Mouse (Mus musculus): Measurements from ENCODE around the gene Pak7. TPM values are rescaled to one million over a fixed set of nuclear protein-coding genes. Genes with fewer than 3 reads are reported as not detected.
"Not testable (repeated sequence)": the region's sequence is repeated elsewhere in the genome, so short reads cannot be mapped to it uniquely, and the experiment has no call there.

Gene Pak7
- total RNA-seq (2021) = 10 to 100 TPM; 21.8 to 24.5 TPM
- long read RNA-seq, transcript Pak7-202 (10 exons, 3,957 nt) = major isoform, 14 of 19 reads
- long read RNA-seq, partial matches to known transcripts = 1 of 19 reads
- long read RNA-seq, other reads (novel, unspliced or antisense) = 4 of 19 reads

- DNase-seq (ENCODE audit: low spot score in 2 of 2) = peak; percentile 74 to 85
These were observed at the start of gene Pak7 for GRCm38 (mm10) chr2:136387181-136388131. Gene Pak7 (minus strand): TSS chr2:136387967.

DNA sequence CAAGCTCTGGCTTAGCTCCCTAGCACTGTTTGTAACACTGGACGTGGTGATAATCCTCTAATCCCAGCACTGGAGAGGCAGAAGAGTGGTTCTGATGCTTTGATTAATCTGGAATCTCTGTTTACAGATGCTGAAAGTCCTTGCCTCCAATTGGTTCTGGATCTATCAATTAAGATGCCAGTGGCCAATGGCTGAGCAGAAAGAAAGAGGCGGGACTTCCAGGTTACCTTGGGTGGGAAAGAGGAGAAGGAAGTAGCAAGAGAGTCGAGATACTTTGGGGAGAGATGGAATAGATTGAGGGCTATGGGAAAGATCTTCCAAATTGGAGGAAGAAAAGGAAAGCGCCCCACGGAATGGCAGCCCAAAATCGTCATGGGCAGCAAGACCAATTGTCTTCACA lies 37.8 kb upstream of the Pak7 start:
- DNase-seq (ENCODE audit: low spot score in 2 of 2) = no peak

GRCm38 (mm10) chr2:136419543-136419942 lies 31.8 kb upstream of the Pak7 start:
- DNase-seq (ENCODE audit: low spot score in 2 of 2) = no peak

DNA sequence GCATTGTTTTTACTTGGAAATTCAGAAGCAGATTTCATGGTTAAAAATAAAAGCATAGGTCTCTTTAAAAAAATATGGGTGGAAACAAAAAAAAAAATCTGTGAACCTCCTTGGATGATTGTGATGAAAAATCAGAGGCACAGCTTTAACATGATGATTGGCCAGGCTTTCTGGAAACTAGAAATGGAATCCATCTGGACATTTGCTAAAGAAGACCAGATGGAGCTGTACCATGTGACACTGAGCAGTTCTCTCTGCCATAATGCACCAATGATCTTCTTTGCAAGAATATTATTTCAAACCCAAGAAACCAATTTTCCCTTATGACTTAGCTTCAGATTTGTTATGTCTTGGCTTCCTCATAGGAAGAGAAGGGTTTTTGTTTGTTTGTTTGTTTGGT lies 28.6 kb upstream of the Pak7 start:
- peak; percentile 6 to 69 for DNase-seq (ENCODE audit: low spot score in 2 of 2)

DNA sequence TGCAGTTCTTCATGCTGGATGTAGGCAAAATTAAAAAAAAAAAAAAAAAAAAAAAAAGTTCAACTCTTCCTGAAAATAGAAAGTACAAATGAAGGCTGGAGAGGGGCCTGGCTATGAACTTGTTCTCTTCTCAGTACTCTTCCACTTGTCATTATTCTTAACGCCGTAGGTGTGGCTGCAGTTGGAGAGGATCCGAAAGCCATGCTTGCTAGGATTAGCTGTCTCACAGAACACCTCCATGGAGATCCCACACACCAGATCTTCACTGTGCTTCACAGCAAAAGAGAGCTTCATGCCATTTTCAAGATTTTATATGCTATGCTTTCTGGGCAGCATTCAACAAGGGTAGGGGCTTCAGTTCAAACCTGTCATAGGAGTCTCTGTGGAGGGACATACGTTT lies 14.8 kb upstream of the Pak7 start:
- no peak for DNase-seq (ENCODE audit: low spot score in 2 of 2)

GRCm38 (mm10) chr2:136375318-136375717 lies 12.4 kb downstream of the Pak7 start:
- DNase-seq (ENCODE audit: low spot score in 2 of 2) = no peak

GRCm38 (mm10) chr2:136372361-136372760 lies 15.4 kb downstream of the Pak7 start:
- no peak for DNase-seq (ENCODE audit: low spot score in 2 of 2)

GRCm38 (mm10) chr2:136351393-136352096 lies 36.2 kb downstream of the Pak7 start:
- DNase-seq (ENCODE audit: low spot score in 2 of 2) = no peak

- no peak for DNase-seq (ENCODE audit: low spot score in 2 of 2)
These were observed 37.3 kb downstream of the Pak7 start for GRCm38 (mm10) chr2:136350459-136350858.

- DNase-seq (ENCODE audit: low spot score in 2 of 2) = no peak
These were observed 38.0 kb downstream of the Pak7 start for GRCm38 (mm10) chr2:136349671-136350275.

DNA sequence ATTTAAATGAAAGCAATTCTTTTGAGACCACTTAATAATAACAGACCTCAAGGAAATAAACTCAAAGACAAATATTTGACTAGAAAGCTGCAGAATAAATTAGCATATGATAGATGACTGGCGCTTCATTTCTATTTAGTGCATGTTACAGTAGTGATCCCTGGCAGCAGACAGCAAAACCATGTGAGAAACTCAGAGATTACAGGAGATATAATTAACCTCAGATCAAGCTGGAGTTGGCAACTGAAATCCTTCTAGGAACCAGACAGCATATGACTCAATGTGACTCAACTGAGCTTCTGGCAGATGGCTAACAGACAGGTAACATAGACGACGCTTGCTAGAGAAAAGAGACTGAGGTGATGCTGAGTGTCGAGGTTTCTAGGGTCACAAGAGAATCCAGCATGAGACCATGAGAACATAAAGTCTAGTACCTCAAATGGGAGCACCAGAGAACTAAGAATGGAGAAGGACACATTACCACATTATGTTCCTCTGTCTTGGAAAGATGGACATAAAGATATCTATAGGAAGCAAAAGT lies 43.5 kb downstream of the Pak7 start:
- not testable (repeated sequence) for DNase-seq (ENCODE audit: low spot score in 2 of 2)

GRCm38 (mm10) chr2:136329974-136330373 lies 57.8 kb downstream of the Pak7 start:
- DNase-seq (ENCODE audit: low spot score in 2 of 2) = no peak

- DNase-seq (ENCODE audit: low spot score in 2 of 2) = no peak
These were observed 62.1 kb downstream of the Pak7 start for GRCm38 (mm10) chr2:136325646-136326045.

- no peak for DNase-seq (ENCODE audit: low spot score in 2 of 2)
These were observed 78.5 kb downstream of the Pak7 start for GRCm38 (mm10) chr2:136309313-136309712.

DNA sequence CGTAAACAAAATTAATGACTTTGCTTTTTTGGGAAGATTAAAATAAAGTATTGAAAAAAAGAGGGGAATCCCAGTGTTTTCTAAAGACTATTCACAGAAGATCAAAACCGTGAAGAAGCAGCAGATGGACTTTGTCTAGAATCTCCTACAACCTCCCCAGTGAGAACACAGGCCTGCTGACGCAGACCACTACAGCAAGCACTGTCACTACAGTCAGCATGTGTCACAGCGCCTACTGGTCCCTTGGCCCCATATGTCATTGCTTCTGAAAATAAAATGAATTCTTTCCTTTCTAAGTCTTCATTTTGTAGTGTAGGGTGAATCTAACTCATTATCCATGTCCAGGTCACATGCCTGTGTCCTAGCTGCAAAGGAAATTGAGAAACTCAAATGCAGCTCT lies 79.0 kb downstream of the Pak7 start:
- peak; percentile 4 to 26 for DNase-seq (ENCODE audit: low spot score in 2 of 2)

DNA sequence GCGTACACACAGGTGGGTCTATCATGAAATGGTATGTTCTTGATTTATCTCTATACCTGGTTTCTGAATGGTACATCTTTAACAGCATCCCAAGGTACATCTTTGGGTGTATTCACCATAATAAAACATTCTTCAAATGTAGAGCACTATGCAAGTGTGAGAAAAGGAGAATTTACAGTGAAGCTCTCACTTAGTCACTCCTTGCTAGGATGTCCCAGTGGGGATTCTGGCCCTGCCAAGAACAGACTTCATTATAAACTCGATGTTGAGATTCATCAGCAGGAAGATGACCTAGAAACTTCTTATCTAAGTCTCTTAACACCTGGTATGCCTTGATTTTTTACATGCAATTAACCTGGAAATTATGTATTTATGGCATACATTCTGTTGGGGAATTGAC lies 85.6 kb downstream of the Pak7 start:
- no peak for DNase-seq (ENCODE audit: low spot score in 2 of 2)

GRCm38 (mm10) chr2:136301406-136301805 lies 86.4 kb downstream of the Pak7 start:
- peak; percentile 45 to 88 for DNase-seq (ENCODE audit: low spot score in 2 of 2)

DNA sequence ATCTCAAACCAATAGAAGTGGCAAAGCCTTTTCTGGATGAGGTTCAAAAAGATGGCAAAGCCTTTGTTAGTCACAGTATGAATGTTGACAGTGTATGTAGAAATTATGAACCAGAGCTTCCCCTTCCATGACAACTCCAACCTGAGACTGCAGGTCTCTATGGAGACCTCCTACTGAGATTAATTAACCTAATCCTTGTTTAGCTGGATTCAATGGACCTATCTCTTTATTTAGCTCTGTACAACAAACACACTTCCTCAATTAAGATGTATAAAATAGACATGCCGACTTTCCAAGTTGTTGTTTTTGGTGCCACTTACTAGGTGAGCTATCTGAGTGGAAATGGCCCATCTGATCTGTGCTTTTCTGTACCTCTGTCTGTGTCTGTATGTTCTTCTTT lies 90.4 kb downstream of the Pak7 start:
- DNase-seq (ENCODE audit: low spot score in 2 of 2) = no peak

DNA sequence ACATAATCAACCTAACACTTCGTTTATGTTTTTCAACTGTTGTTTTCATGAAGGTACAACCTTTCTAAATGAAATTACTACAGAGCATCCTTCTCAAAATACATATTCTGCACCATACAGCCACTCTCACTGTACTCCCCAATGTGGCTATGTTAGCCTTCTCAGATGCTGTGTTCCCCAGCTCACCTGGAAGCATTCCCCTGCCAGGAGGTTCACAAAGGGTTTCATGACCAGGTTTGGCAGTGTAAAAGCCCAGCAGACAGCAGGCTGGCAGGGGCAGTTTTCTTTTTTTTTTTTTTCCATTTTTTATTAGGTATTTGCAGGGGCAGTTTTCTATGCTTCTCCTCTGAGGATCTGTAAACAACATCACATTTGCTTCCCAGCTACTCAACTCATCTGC lies 105.7 kb downstream of the Pak7 start:
- no peak for DNase-seq (ENCODE audit: low spot score in 2 of 2)

- peak in 1 of 2 experiments; percentile 7 for DNase-seq (ENCODE audit: low spot score in 2 of 2)
These were observed 145.8 kb downstream of the Pak7 start for GRCm38 (mm10) chr2:136241960-136242359.

GRCm38 (mm10) chr2:136231228-136231627 lies 156.5 kb downstream of the Pak7 start:
- no peak for DNase-seq (ENCODE audit: low spot score in 2 of 2)
